Mouse (Mus musculus): ENCODE measurements around the gene Rhbdf1.

The Rhbdf1 gene

GRCm38 (mm10) chr11:32238093-32238860 is 16.2 kb upstream of the Rhbdf1 start:
- peak; percentile 52 for DNase-seq

- DNase-seq = no peak
Measured at GRCm38 (mm10) chr11:32237411-32237795, 15.3 kb upstream of the Rhbdf1 start.

GRCm38 (mm10) chr11:32236712-32237410 is 14.8 kb upstream of the Rhbdf1 start:
- DNase-seq = peak; percentile 81

GRCm38 (mm10) chr11:32236132-32236531 is 14.0 kb upstream of the Rhbdf1 start:
- no peak for DNase-seq

GRCm38 (mm10) chr11:32235646-32236045 is 13.5 kb upstream of the Rhbdf1 start:
- peak; percentile 64 for DNase-seq

GRCm38 (mm10) chr11:32234816-32235485 is 12.9 kb upstream of the Rhbdf1 start:
- no peak for DNase-seq

- peak; percentile 31 for DNase-seq
Measured at GRCm38 (mm10) chr11:32233895-32234294, 11.8 kb upstream of the Rhbdf1 start.

GRCm38 (mm10) chr11:32232848-32233247 is 10.7 kb upstream of the Rhbdf1 start:
- DNase-seq = peak; percentile 8

GRCm38 (mm10) chr11:32231125-32231524 is 9.0 kb upstream of the Rhbdf1 start:
- DNase-seq = no peak

GRCm38 (mm10) chr11:32230220-32230619 is 8.1 kb upstream of the Rhbdf1 start:
- peak; percentile 50 for DNase-seq

GRCm38 (mm10) chr11:32228292-32228845 is 6.3 kb upstream of the Rhbdf1 start:
- no peak for DNase-seq

- no peak for DNase-seq
Measured at GRCm38 (mm10) chr11:32227555-32227954, 5.5 kb upstream of the Rhbdf1 start.

- DNase-seq = no peak
Measured at GRCm38 (mm10) chr11:32227041-32227440, 4.9 kb upstream of the Rhbdf1 start.

- DNase-seq = peak; percentile 87
Measured at GRCm38 (mm10) chr11:32226124-32226871, 4.2 kb upstream of the Rhbdf1 start, which contains the start of gene Mpg. Gene Mpg, plus strand, starts transcription at chr11:32226505.

GRCm38 (mm10) chr11:32225222-32226104 is 3.4 kb upstream of the Rhbdf1 start:
- DNase-seq = peak; percentile 3

- peak; percentile 48 for DNase-seq
Measured at GRCm38 (mm10) chr11:32224468-32225139, 2.5 kb upstream of the Rhbdf1 start.

- DNase-seq = no peak
Measured at GRCm38 (mm10) chr11:32223297-32223967, 1.3 kb upstream of the Rhbdf1 start.

- DNase-seq = peak; percentile 10
Measured at GRCm38 (mm10) chr11:32222570-32223194, 582 bp upstream of the Rhbdf1 start.

GRCm38 (mm10) chr11:32221225-32221950 is 712 bp downstream of the Rhbdf1 start:
- DNase-seq = peak; percentile 39

Data from right cerebral cortex, postnatal 14 days (tissue).